Mouse (Mus musculus) heart, embryonic 16.5 days (tissue): ENCODE results near the gene Epc2. TPM values are rescaled to one million over a fixed set of nuclear protein-coding genes. Genes with fewer than 3 reads are reported as not detected.
A peak's percentile ranks its signal among the peaks of the same experiment; 100 is the strongest.

Experiments
- ATAC-seq: fragments of 200-750 bp; cut with Nextera tagmentation; replicated peaks from 2 replicates; pipeline ENCODE4 v1.8.0; 2017; ENCODE audit warnings: moderate number of reproducible peaks; ENCODE audit not compliant: insufficient read depth, low FRiP score; ENCODE audit errors: extremely low read depth
- H3K27ac ChIP-seq: fragments of 300-500 bp; sonication (generic); 2 replicates; pipeline ENCODE4 v1.5.1; 2014; ENCODE audit warnings: mild to moderate bottlenecking, low read length, control low read depth, moderate library complexity
- H3K27me3 ChIP-seq: fragments of 300-500 bp; sonication (generic); 2 replicates; pipeline ENCODE4 v1.6.1; 2014; ENCODE audit warnings: low read length, mixed read lengths; ENCODE audit not compliant: control insufficient read depth, insufficient read depth
- H3K36me3 ChIP-seq: fragments of 300-500 bp; sonication (generic); 2 replicates; pipeline ENCODE4 v1.6.1; 2014; ENCODE audit not compliant: control insufficient read depth, insufficient read depth
- H3K4me1 ChIP-seq: fragments of 300-500 bp; sonication (generic); 2 replicates; pipeline ENCODE4 v1.6.1; 2014; ENCODE audit warnings: low read length, mixed read lengths; ENCODE audit not compliant: control insufficient read depth, insufficient read depth
- H3K4me2 ChIP-seq: fragments of 300-500 bp; sonication (generic); 2 replicates; pipeline ENCODE4 v1.6.1; 2014; ENCODE audit warnings: low read depth, mild to moderate bottlenecking, control low read depth, low read length
- H3K4me3 ChIP-seq: fragments of 300-500 bp; sonication (generic); 2 replicates; pipeline ENCODE4 v1.5.1; 2014; ENCODE audit warnings: mild to moderate bottlenecking, control low read depth, low read length
- H3K9ac ChIP-seq: fragments of 300-500 bp; sonication (generic); 2 replicates; pipeline ENCODE4 v1.6.1; 2014; ENCODE audit warnings: low read length, control low read depth
- H3K9me3 ChIP-seq: fragments of 300-500 bp; sonication (generic); replicated peaks from 2 replicates; pipeline ENCODE4 v1.6.1; 2016; ENCODE audit warnings: low read length; ENCODE audit not compliant: control insufficient read depth
- WGBS: fragments of 180-500 bp; shearing (Covaris S2); extraction: QIAGEN DNeasy Blood & Tissue Kit; methylation state at CpG from one replicate; pipeline ENCODE4 v1.1.7; 2014; 5-methylcytosine and 5-hydroxymethylcytosine counted together
- polyA plus RNA-seq: library from polyadenylated mRNA; unstranded; fragments of >200 nt; fragmentation: Nextera tagmentation; extraction: Ambion mirVana; gene quantifications from 2 replicates; pipeline ENCODE4 v1.2.1, GENCODE M21; 2015

Gene Epc2
- polyA plus RNA-seq, 1 experiment from 2014 or later, result 4.6 TPM

GRCm38 (mm10) chr2:49426175-49426574, 25.1 kb upstream of the Epc2 start:
- Histone ChIP-seq H3K4me3 (no peak overlapping the region), H3K9me3 (no peaks in the 10 kb centered on the region), H3K27me3 (no peaks in the 10 kb centered on the region), H3K9ac (no peak overlapping the region), H3K27ac (no peak overlapping the region), H3K36me3 (no peaks in the 10 kb centered on the region), H3K4me1 (no peaks in the 10 kb centered on the region), H3K4me2 (no peak overlapping the region)
- no peak for ATAC-seq
- WGBS, result 52% methylated on average over 10 of the region's 10 CpGs

- Histone ChIP-seq H3K4me2 (no peak overlapping the region), H3K27me3 (no peaks in the 10 kb centered on the region), H3K4me3 (no peak overlapping the region), H3K36me3 (no peaks in the 10 kb centered on the region), H3K27ac (no peak overlapping the region), H3K9ac (no peak overlapping the region), H3K9me3 (no peaks in the 10 kb centered on the region), H3K4me1 (no peaks in the 10 kb centered on the region)
- ATAC-seq, result no peak
- 72% methylated on average over 1 of the region's 1 CpGs for WGBS
Measured at GRCm38 (mm10) chr2:49431015-49431414, 20.3 kb upstream of the Epc2 start.

DNA sequence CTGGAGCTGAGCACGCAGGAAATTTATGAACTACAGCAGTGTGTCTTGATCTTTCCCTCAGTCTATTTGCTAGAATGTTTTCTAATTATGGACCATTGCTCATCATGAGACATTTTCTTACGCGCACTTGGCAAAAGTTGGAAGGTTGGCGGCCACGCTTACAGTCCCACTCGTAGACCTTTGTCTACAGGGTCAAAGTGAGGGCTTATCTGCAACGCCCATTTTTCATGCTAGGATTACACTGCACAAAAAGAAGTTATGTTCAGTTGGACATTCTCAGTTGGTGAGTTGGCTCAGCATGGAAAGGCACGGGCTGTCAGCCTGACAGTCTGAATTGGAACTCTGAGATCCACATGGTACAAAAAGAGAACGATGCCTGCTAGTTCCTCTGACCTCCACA, 18.1 kb upstream of the Epc2 start:
- Histone ChIP-seq H3K27ac (no peak overlapping the region), H3K4me2 (no peak overlapping the region), H3K9ac (no peak overlapping the region), H3K36me3 (no peaks in the 10 kb centered on the region), H3K4me3 (no peak overlapping the region), H3K4me1 (no peaks in the 10 kb centered on the region), H3K9me3 (no peaks in the 10 kb centered on the region), H3K27me3 (no peaks in the 10 kb centered on the region)
- no peak for ATAC-seq
- WGBS, result 61% methylated on average over 9 of the region's 9 CpGs

GRCm38 (mm10) chr2:49446238-49446637, 5.0 kb upstream of the Epc2 start:
- Histone ChIP-seq H3K27me3 (no peaks in the 10 kb centered on the region), H3K9me3 (no peaks in the 10 kb centered on the region), H3K27ac (no peak overlapping the region), H3K4me1 (peaks cover 2% of the 10 kb centered on the region; the same call in 1 of the 2 replicates), H3K36me3 (no peaks in the 10 kb centered on the region), H3K9ac (no peak overlapping the region), H3K4me2 (no peak overlapping the region), H3K4me3 (no peak overlapping the region)
- WGBS, result 60% methylated on average over 2 of the region's 2 CpGs
- no peak for ATAC-seq

- no peaks in the 10 kb centered on the region for H3K9me3 ChIP-seq
- H3K27ac ChIP-seq, result no peak overlapping the region
- peaks cover 2% of the 10 kb centered on the region; the same call in 1 of the 2 replicates for H3K4me1 ChIP-seq
- H3K27me3 ChIP-seq, result no peaks in the 10 kb centered on the region
- no peak overlapping the region for H3K4me2 ChIP-seq
- ATAC-seq, result no peak
- no peak overlapping the region for H3K4me3 ChIP-seq
- H3K36me3 ChIP-seq, result no peaks in the 10 kb centered on the region
- WGBS, result 51% methylated on average over 8 of the region's 8 CpGs
- H3K9ac ChIP-seq, result no peak overlapping the region
Measured at GRCm38 (mm10) chr2:49447586-49448475, 3.5 kb upstream of the Epc2 start.

DNA sequence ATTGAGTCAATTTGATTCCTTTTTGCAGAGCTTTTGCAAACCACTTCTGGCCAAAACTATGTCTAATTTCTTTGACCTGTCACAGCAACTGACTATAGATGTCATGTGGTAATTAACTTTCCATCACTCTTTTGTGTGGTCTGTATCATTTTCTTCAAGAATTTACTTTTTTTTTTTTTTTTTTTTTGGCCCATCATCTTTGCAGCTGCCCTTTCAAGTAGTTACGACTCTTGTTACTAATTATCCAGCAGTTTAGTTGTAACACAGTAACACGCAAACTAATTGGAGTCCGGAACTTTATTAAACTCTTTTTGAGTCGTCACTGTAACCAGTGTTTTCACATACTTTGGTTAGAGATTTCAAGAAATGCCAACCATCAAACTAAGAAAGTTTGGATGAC, 819 bp upstream of the Epc2 start:
- H3K36me3 ChIP-seq, result no peaks in the 10 kb centered on the region
- peak overlapping the region; percentile 81 for H3K4me2 ChIP-seq
- peaks cover 5% of the 10 kb centered on the region for H3K4me1 ChIP-seq
- 27% methylated on average over 4 of the region's 4 CpGs for WGBS
- H3K27me3 ChIP-seq, result no peaks in the 10 kb centered on the region
- peak overlapping the region; percentile 88 for H3K4me3 ChIP-seq
- H3K27ac ChIP-seq, result no peak overlapping the region
- H3K9ac ChIP-seq, result peak overlapping the region; percentile 96
- no peak for ATAC-seq
- H3K9me3 ChIP-seq, result no peaks in the 10 kb centered on the region

DNA sequence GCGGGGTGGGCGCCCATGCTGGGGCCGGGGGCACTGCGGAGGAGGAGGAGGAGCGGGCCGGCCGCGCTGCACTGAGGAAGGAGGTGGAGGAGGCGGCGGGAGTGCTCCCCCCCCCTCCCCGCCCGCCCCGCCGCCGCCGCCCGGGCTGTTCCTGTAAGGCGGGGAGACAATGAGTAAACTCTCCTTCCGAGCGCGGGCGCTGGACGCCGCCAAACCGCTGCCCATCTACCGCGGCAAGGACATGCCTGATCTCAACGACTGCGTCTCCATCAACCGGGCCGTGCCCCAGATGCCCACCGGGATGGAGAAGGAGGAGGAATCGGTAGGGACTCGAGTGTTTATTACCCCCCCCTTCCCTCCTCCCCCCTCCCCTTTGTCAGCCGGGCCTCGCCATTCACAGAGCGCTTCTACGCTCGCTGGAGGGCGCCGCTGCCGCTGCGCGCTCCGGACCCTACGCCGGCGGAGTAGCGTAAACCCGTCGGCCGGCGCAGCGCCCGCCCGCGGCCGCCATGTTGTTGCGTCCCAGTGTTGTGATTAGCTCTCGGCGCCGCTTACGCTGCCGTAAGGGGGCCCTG, 438 bp downstream of the Epc2 start:
- Histone ChIP-seq H3K27ac (peak overlapping the region; percentile 99), H3K9ac (peak overlapping the region; percentile 96), H3K4me2 (peak overlapping the region; percentile 89), H3K4me1 (peaks cover 5% of the 10 kb centered on the region), H3K9me3 (no peaks in the 10 kb centered on the region), H3K4me3 (peak overlapping the region; percentile 88), H3K36me3 (no peaks in the 10 kb centered on the region), H3K27me3 (no peaks in the 10 kb centered on the region)
- under 1% methylated on average over 34 of the region's 64 CpGs for WGBS
- ATAC-seq, result peak; percentile 82

DNA sequence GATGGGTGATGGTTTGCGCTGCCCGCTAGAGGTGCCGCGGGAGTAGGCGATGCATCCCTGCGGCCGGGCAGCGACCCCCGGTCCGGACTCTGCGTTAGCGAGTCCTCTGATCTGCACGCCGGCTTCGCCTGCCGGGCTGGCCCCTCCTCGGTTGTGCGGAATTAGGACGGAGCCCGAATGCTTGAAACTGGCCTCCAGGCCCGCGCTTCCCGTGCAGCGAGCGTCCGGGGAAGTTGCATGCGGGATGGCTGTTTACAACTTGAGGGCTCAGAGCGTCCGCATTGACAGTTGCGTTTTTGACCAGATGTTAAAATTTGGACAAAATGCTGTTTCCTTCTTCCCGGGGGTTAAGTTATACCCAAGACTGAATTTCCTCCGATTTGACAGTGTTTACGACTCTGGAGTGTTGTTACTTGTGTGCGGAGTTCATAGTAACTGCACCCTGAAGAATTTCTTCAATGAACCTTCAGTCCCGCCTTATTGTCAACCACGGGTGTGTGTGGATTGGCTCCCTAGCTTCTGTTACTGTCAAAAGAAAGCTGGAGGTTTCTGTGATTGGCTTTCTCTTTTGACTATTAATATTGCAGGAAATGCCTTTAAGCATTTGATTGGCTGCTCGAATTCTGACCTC, 1.3 kb downstream of the Epc2 start:
- under 1% methylated on average over 37 of the region's 37 CpGs for WGBS
- Histone ChIP-seq H3K9me3 (no peaks in the 10 kb centered on the region), H3K4me1 (peaks cover 5% of the 10 kb centered on the region), H3K27me3 (no peaks in the 10 kb centered on the region), H3K36me3 (no peaks in the 10 kb centered on the region), H3K4me2 (peak overlapping the region; percentile 89), H3K4me3 (peak overlapping the region; percentile 88), H3K27ac (peak overlapping the region; percentile 72), H3K9ac (peak overlapping the region; percentile 80)
- peak; percentile 30; the same call in 1 of the 2 replicates for ATAC-seq

DNA sequence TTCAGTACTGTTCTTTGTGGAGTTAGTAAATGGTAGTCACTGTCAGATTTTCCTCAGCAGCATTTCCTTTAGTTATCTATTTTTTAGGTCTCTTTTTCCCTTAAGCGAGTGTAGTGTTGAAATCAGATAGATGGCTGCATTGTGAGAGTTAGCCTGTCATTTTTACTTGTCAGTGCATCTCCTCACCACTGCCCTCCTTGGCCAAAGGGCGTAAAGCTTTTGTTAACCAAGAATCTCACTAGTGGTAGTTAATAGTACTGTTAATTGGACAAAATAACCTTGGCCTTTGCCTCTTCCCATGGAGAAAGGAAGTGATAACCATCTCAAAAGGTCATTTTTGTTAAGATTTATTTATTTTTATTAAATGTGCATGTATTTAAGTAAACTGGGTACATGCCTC, 6.5 kb downstream of the Epc2 start:
- WGBS, result 75% methylated on average over 2 of the region's 2 CpGs
- Histone ChIP-seq H3K4me3 (no peak overlapping the region), H3K9me3 (peaks cover 6% of the 10 kb centered on the region), H3K4me2 (no peak overlapping the region), H3K36me3 (no peaks in the 10 kb centered on the region), H3K9ac (no peak overlapping the region), H3K27me3 (no peaks in the 10 kb centered on the region), H3K4me1 (peaks cover 3% of the 10 kb centered on the region; the same call in 1 of the 2 replicates), H3K27ac (no peak overlapping the region)
- ATAC-seq, result no peak
